Mouse (Mus musculus) lung, embryonic 14.5 days (tissue): ENCODE data around the gene Atxn1l. TPM values are rescaled to one million over a fixed set of nuclear protein-coding genes. Genes with fewer than 3 reads are reported as not detected.

ENCODE experiments used
- ATAC-seq: fragments of 200-750 bp; cut with Nextera tagmentation; 2 replicates; pipeline ENCODE4 v1.8.0; 2017; ENCODE audit warnings: mild to moderate bottlenecking, moderate TSS enrichment, moderate library complexity; ENCODE audit not compliant: insufficient read depth
- DNase-seq: peaks from one replicate; pipeline ENCODE4 v3.0.0-alpha.2; 2015
- H3K27ac ChIP-seq: fragments of 300-500 bp; sonication (generic); 2 replicates; pipeline ENCODE4 v1.5.1; 2014; ENCODE audit warnings: low read depth, mild to moderate bottlenecking, moderate library complexity
- H3K27me3 ChIP-seq: fragments of 300-500 bp; sonication (generic); 2 replicates; pipeline ENCODE4 v1.6.1; 2014; ENCODE audit warnings: low read length, control low read depth; ENCODE audit not compliant: insufficient read depth
- H3K36me3 ChIP-seq: fragments of 300-500 bp; sonication (generic); 2 replicates; pipeline ENCODE4 v1.6.1; 2014; ENCODE audit warnings: control low read depth; ENCODE audit not compliant: insufficient read depth
- H3K4me1 ChIP-seq: fragments of 300-500 bp; sonication (generic); 2 replicates; pipeline ENCODE4 v1.6.1; 2014; ENCODE audit warnings: antibody characterized with exemption, control low read depth; ENCODE audit not compliant: insufficient read depth
- H3K4me2 ChIP-seq: fragments of 300-500 bp; sonication (generic); 2 replicates; pipeline ENCODE4 v1.6.1; 2014; ENCODE audit warnings: mild to moderate bottlenecking
- H3K4me3 ChIP-seq: fragments of 300-500 bp; sonication (generic); 2 replicates; pipeline ENCODE4 v1.5.1; 2014; ENCODE audit warnings: low read depth, low read length
- H3K9ac ChIP-seq: fragments of 300-500 bp; sonication (generic); 2 replicates; pipeline ENCODE4 v1.6.1; 2014
- H3K9me3 ChIP-seq: fragments of 300-500 bp; sonication (generic); 2 replicates; pipeline ENCODE4 v1.6.1; 2016; ENCODE audit warnings: low read depth, low read length, control low read depth
- CTCF ChIP-seq: IDR thresholded peaks from 2 replicates; pipeline ENCODE4 v1.5.1; 2016; ENCODE audit warnings: antibody characterized with exemption, low read depth
- WGBS: fragments of 180-500 bp; shearing (Covaris S2); extraction: QIAGEN DNeasy Blood & Tissue Kit; methylation state at CpG from one replicate; pipeline ENCODE4 v1.1.7; 2014; 5-methylcytosine and 5-hydroxymethylcytosine counted together
- polyA plus RNA-seq: library from polyadenylated mRNA; unstranded; fragments of >200 nt; fragmentation: Nextera tagmentation; extraction: Ambion mirVana; gene quantifications from 2 replicates; pipeline ENCODE4 v1.2.1, GENCODE M21; 2014

Gene Atxn1l
- polyA plus RNA-seq, 1 experiment from 2014 or later = 8.4 TPM

DNA sequence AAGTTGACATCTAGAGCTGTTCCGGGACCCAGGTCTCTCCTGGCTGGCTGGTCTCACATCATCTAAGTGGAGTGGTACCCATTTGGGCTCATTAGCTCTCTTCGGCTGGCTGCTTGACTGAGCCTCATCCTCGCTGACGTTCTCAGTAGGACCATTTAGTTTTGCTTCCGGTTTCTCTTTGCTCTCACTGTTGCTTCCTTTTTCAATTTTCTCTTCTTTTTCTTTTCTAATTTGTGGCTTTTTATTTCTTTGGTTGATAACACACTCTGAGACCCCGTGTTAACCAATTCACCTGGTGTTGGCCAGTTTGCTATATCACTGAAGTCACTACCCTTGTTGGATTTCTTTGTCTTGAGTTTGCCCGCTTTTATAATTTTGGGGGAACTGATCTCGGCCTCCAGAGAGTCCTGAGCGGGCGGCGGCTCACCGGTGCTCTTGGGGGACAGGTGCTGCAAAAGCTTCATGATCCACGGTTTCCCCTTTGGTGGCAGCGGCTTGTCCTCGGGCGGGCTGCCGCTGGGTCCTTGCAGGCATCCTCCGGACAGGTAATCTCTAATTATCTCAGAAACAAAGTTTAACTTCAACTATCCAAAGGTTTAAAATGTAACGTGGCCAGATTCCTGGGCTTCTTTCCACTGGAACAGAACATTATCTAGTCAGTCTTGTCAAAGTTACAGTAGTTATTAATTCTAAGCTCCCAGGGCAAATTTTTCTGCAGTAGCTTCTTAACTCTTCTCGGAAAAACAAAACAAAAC, 14.4 kb upstream of the Atxn1l start:
- H3K36me3 ChIP-seq = no peaks in the 10 kb centered on the region
- ATAC-seq (no peak), DNase-seq (no peak)
- WGBS = 87% methylated on average over 20 of the region's 20 CpGs
- H3K27ac ChIP-seq = no peak overlapping the region
- H3K4me1 ChIP-seq = no peaks in the 10 kb centered on the region
- H3K9ac ChIP-seq = no peak overlapping the region
- H3K9me3 ChIP-seq = no peaks in the 10 kb centered on the region
- H3K4me3 ChIP-seq = no peak overlapping the region
- no peaks in the 10 kb centered on the region for H3K27me3 ChIP-seq
- H3K4me2 ChIP-seq = no peak overlapping the region
- no peak for TF ChIP-seq CTCF

DNA sequence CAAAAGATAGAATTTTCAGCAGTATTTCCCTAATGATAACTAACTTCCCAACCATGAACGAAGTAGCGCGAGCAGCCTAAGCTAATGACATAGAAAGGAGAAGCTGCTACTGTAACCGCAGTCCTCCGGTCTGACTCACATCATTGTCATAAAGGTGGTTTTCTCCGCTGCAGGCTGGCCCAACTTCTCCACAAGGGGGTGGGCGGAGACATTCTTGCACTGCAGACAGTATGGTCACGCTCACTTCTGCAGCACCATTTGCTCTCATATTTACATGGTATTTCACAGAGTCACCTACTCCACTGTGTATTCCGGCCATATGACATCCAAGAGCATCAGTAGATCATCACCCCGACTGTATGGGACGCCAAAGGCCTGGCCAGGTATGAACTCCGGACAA, 13.2 kb upstream of the Atxn1l start:
- no peaks in the 10 kb centered on the region for H3K4me1 ChIP-seq
- H3K9ac ChIP-seq = no peak overlapping the region
- ATAC-seq (no peak), DNase-seq (peak; percentile 55)
- H3K4me2 ChIP-seq = no peak overlapping the region
- TF ChIP-seq CTCF = peak; percentile 40
- no peaks in the 10 kb centered on the region for H3K27me3 ChIP-seq
- WGBS = 66% methylated on average over 12 of the region's 12 CpGs
- no peaks in the 10 kb centered on the region for H3K36me3 ChIP-seq
- H3K9me3 ChIP-seq = no peaks in the 10 kb centered on the region
- no peak overlapping the region for H3K4me3 ChIP-seq
- no peak overlapping the region for H3K27ac ChIP-seq

DNA sequence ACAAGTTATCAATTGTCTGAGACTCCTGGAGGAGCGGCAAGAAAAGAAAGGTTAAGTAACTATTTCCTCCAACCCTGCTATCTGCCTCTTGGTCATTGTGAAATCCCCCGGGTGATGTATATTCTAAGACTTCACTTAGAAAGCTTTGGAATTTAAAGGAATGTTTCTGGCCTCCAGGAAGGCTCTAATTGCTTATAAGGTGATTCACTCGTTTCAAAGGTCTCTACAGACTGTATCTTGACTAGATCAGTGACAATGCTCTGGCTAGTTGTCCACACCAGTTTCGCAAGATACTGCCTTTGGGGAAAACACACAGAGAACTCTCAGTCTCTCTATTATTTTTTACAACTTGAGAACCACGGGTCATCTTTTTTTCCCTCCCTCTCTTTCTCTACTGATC, 12.7 kb upstream of the Atxn1l start:
- no peak for ATAC-seq
- no peak overlapping the region for H3K4me3 ChIP-seq
- H3K4me2 ChIP-seq = no peak overlapping the region
- no peaks in the 10 kb centered on the region for H3K27me3 ChIP-seq
- DNase-seq = no peak
- no peaks in the 10 kb centered on the region for H3K36me3 ChIP-seq
- H3K9ac ChIP-seq = no peak overlapping the region
- 51% methylated on average over 5 of the region's 5 CpGs for WGBS
- no peak overlapping the region for H3K27ac ChIP-seq
- H3K4me1 ChIP-seq = no peaks in the 10 kb centered on the region
- no peak for TF ChIP-seq CTCF
- H3K9me3 ChIP-seq = no peaks in the 10 kb centered on the region

DNA sequence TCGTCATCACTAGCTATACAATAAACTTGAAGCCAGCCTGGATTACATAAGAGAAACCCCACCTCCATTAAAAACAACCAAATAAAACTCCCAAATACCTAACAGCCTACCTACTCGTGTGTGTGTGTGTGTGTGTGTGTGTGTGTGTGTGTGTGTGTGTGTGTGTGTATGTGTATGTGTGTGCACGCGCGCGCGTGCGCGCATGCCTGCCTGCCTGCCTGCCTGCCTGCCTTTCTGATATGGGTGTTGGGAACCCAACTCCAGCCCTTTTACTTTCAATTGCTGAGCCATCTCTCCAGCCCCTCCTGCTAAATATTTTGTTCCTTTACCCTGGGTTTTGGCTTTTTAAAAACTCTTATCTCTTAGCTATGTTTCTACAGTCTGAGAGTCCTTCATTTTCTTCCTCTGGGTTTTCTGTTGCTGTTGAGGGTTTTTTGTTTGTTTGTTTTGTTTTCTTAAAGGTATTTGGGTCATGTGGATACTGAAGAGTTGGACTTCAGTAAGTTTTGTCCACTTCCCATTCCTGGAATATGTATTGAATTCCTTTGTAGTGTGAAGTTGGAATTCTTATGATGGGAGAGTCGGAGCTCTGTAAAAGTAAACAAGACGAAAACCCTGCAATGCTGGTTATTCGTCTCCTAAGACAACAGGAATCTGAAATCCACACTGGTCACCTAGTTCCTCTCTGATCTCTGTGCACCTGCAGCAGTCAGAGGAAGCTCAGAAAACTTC, 10.1 kb upstream of the Atxn1l start:
- 73% methylated on average over 12 of the region's 12 CpGs for WGBS
- Histone ChIP-seq H3K4me1 (no peaks in the 10 kb centered on the region), H3K27ac (no peak overlapping the region), H3K36me3 (no peaks in the 10 kb centered on the region), H3K9ac (no peak overlapping the region), H3K27me3 (no peaks in the 10 kb centered on the region), H3K4me2 (no peak overlapping the region), H3K9me3 (no peaks in the 10 kb centered on the region), H3K4me3 (no peak overlapping the region)
- no peak for TF ChIP-seq CTCF
- ATAC-seq (no peak), DNase-seq (no peak)

DNA sequence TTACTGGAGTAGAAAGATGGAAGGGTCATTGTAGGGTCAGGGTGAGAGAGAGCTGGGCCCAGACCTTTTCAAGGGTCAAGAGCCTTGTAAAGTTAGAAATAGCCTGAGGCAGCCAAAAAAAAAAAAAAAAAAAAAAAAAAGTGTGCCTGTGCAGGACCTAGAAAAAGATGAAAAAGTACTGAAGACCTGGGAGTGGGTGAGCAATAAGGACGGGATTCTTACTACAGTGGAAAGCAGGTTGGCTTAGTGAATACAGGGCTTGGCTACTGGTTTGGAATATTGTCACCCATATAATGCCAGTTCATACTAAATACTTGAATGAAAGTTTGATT, 476 bp upstream of the Atxn1l start:
- peak overlapping the region; percentile 98 for H3K4me3 ChIP-seq
- peak overlapping the region; percentile 94 for H3K4me2 ChIP-seq
- H3K27ac ChIP-seq = no peak overlapping the region
- DNase-seq (no peak), ATAC-seq (no peak)
- WGBS = 84% methylated on average over 1 of the region's 1 CpGs
- H3K9ac ChIP-seq = no peak overlapping the region
- peaks cover 12% of the 10 kb centered on the region for H3K36me3 ChIP-seq
- no peaks in the 10 kb centered on the region for H3K9me3 ChIP-seq
- H3K27me3 ChIP-seq = no peaks in the 10 kb centered on the region
- H3K4me1 ChIP-seq = peaks cover 6% of the 10 kb centered on the region
- TF ChIP-seq CTCF = no peak

DNA sequence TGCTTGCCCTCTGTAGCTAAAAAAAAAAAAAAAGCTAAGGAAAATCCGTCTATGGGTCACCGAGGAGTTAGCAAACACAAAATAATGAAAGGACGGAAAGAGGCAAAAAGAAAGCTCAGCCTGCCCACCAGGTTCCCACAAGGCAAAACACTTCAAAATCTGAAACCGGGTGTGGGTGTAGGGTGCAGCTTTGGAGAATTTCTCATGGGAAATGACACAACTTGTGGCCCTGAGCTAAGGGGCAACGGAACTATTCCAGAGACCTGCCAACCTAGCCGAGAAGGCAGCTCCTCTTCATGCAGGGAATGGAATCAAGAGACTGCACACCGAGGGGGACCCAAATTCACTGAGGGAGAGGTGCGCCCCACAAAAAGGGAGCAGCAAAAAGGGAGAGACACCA, 720 bp downstream of the Atxn1l start:
- DNase-seq = peak; percentile 13
- Histone ChIP-seq H3K4me1 (peaks cover 6% of the 10 kb centered on the region), H3K27ac (peak overlapping the region; percentile 76; the same call in 1 of the 2 replicates), H3K36me3 (peaks cover 24% of the 10 kb centered on the region), H3K9ac (peak overlapping the region; percentile 96), H3K4me3 (peak overlapping the region; percentile 98), H3K27me3 (no peaks in the 10 kb centered on the region), H3K9me3 (no peaks in the 10 kb centered on the region), H3K4me2 (peak overlapping the region; percentile 94)
- WGBS = 3% methylated on average over 8 of the region's 8 CpGs
- peak; percentile 6; the same call in 1 of the 2 replicates for ATAC-seq
- no peak for TF ChIP-seq CTCF

DNA sequence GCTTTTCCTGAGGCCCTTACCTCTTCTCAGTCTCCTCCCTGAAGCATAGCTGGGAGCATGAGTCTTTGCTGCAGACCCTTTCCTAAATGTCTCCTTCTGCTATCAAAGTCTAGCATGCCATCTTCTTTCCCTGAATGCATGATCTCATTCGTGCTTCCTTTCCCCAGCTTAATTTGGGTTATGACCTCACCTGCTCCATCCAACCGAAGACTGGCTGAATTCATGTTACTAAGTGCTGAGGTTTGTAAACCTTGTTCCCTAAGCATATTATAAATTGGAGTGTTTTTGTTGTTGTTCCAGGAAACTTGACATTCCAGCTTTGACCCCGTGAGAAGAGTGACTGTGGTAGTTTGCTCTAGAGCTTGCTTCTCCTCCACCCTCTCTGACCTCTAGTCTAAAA, 3.5 kb downstream of the Atxn1l start:
- H3K4me3 ChIP-seq = no peak overlapping the region
- no peak for TF ChIP-seq CTCF
- WGBS = 87% methylated on average over 3 of the region's 3 CpGs
- no peak for DNase-seq
- H3K9ac ChIP-seq = no peak overlapping the region
- H3K9me3 ChIP-seq = no peaks in the 10 kb centered on the region
- peaks cover 6% of the 10 kb centered on the region for H3K4me1 ChIP-seq
- no peak overlapping the region for H3K27ac ChIP-seq
- no peak overlapping the region for H3K4me2 ChIP-seq
- H3K27me3 ChIP-seq = no peaks in the 10 kb centered on the region
- peaks cover 44% of the 10 kb centered on the region for H3K36me3 ChIP-seq
- no peak for ATAC-seq
